ENCODE assay signal across 22 mouse cellular contexts in the genomic region with DNA sequence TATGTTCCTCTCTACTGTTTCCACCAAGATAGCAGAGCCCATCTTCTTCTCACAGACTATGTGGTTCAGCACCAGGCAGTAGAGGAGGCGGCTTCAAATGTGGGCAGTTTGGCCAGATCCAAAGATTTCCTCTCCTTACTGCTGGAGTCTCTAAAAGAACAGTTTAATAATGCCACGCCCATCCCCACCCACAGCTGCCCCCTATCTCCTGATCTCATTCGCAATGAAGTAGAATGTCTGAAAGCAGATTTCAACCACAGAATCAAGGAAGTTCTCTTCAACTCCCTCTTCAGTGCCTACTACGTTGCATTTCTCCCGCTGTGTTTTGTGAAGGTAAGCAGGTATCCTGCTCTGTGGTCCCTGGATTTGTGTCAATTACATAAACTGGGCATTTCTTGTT. TPM values are rescaled to one million over a fixed set of nuclear protein-coding genes. Genes with fewer than 3 reads are reported as not detected.
DNase-seq lines count a peak whose midpoint lies in the region; ATAC-seq and TF ChIP-seq lines count a peak whose summit lies in the region.
"Had no signal": no experiment of that assay in that cellular context is flagged by ENCODE, and none has a peak within 500 bp of the region (broad histone marks: within the 10 kb centered on the region; RNA-seq: fewer than 3 reads in every experiment).

No protein-coding gene starts in this region.

- ATAC-seq in megakaryocyte-erythroid progenitor cell, adult 5-6 weeks (replicated peaks; ENCODE audit: low FRiP score, low TSS enrichment, poor library complexity, severe bottlenecking) = peak; percentile 75
- ATAC-seq: CD4-positive, CD25-positive, alpha-beta regulatory T cell, adult 4 months; forebrain, embryonic 13.5 days; forebrain, postnatal 0 days; hindbrain, embryonic 16.5 days; inflammation-experienced regulatory T-cells, adult 6 months had no signal

- peaks cover 32% of the 10 kb centered on the region for H3K36me3 ChIP-seq in thymus, adult 2 months (ENCODE audit: control insufficient read depth, insufficient read depth, low read length)

- peaks cover 9% of the 10 kb centered on the region for H3K4me1 ChIP-seq in thymus, adult 2 months (replicated peaks; ENCODE audit: control insufficient read depth, insufficient read depth, low read length)
- H3K4me1 ChIP-seq: embryonic facial prominence, embryonic 10.5 days; forebrain, embryonic 13.5 days; heart, embryonic 12.5 days; hindbrain, embryonic 12.5 days had no signal

- no peak for TF ChIP-seq CTCF in thymus, adult 2 months (IDR thresholded peaks at IDR 0.05; ENCODE audit: borderline replicate concordance, control insufficient read depth, extremely low read depth, insufficient read depth, low read length, poor library complexity)

- no peak for TF ChIP-seq POLR2A in thymus, adult 2 months (IDR thresholded peaks at IDR 0.05; ENCODE audit: control insufficient read depth, extremely low read depth, insufficient read depth, low read length, poor library complexity)

- whole genome bisulfite sequencing in thymus, adult 2 months = 40% methylated on average over 5 of the region's 5 CpGs

- H3K4me3 ChIP-seq in thymus, adult 2 months (ENCODE audit: control insufficient read depth, insufficient read depth, low read length) = no peak overlapping the region
- H3K4me3 ChIP-seq: embryonic facial prominence, embryonic 10.5 days; forebrain, embryonic 13.5 days; gastrocnemius, adult 2 months; heart, embryonic 12.5 days; hindbrain, embryonic 12.5 days had no signal

- peak; percentile 18 for DNase-seq in thymus, adult 2 months
- no peak for DNase-seq in thymus, postnatal 0 days (ENCODE audit: low spot score)
- peak; percentile 11 for DNase-seq in CD4-positive helper T cell, adult 2 months (ENCODE audit: low read depth, low spot score)
- DNase-seq in MEL-GATA-1-ER (ENCODE audit: extremely low read depth, low read depth) = peak; percentile 59
- DNase-seq in frontal cortex, adult 2 months (ENCODE audit: extremely low spot score in 1 of 2, low spot score in 1 of 2) = no peak
- DNase-seq in kidney, postnatal 36 days = no peak
- DNase-seq: adrenal gland, adult 2 months; adrenal gland, postnatal 25 days; cerebellum, adult 18-20 months; cerebellum, adult 9-11 months; cerebellum, postnatal 36 days; forebrain, postnatal 0 days; gastrocnemius, adult 2 months; gastrocnemius, postnatal 36 days had no signal

- peak overlapping the region; percentile 86 for H3K27ac ChIP-seq in thymus, adult 2 months (ENCODE audit: control insufficient read depth, insufficient read depth, low read length)
- H3K27ac ChIP-seq: embryonic facial prominence, embryonic 10.5 days; forebrain, embryonic 13.5 days; gastrocnemius, adult 2 months; hindbrain, embryonic 12.5 days had no signal

- H3K27me3 ChIP-seq in thymus, adult 2 months (ENCODE audit: control insufficient read depth, insufficient read depth, low read length) = no peaks in the 10 kb centered on the region
- H3K27me3 ChIP-seq: forebrain, embryonic 13.5 days; heart, embryonic 12.5 days; hindbrain, embryonic 12.5 days had no signal

RNA-seq across cellular contexts. Expression of a gene that starts 26.7 kb away (rescaled TPM):
- polyA plus RNA-seq in thymus, adult 2 months (2012; rRNA removed) = 96.9 and 126 TPM in 2 replicates
- 47.5 and 56.5 TPM in 2 replicates for polyA plus RNA-seq in thymus, postnatal 0 days (2015; fragmentation: Nextera tagmentation; extraction: Ambion mirVana)
- total RNA-seq in megakaryocyte-erythroid progenitor cell, adult 5-6 weeks (2014; fragmentation: Nextera tagmentation) = 32.5 and 48.5 TPM in 2 replicates
- 23.8 and 51.7 TPM in 2 replicates for total RNA-seq in megakaryocyte-erythroid progenitor cell, adult 5-6 weeks (2017)
- 39.2 and 45.8 TPM in 2 replicates for polyA plus RNA-seq in frontal cortex, adult 2 months (2012; rRNA removed)

RNA-seq across cellular contexts. Expression of a gene that starts 35.1 kb away (rescaled TPM):
- 27.6 and 34.8 TPM in 2 replicates for polyA plus RNA-seq in thymus, adult 2 months (2012; rRNA removed)
- 25.3 and 28.4 TPM in 2 replicates for polyA plus RNA-seq in thymus, postnatal 0 days (2015; fragmentation: Nextera tagmentation; extraction: Ambion mirVana)
- total RNA-seq in megakaryocyte-erythroid progenitor cell, adult 5-6 weeks (2014; fragmentation: Nextera tagmentation) = 22.2 and 32.6 TPM in 2 replicates
- 21.9 and 23.2 TPM in 2 replicates for total RNA-seq in megakaryocyte-erythroid progenitor cell, adult 5-6 weeks (2017)
- polyA plus RNA-seq in frontal cortex, adult 2 months (2012; rRNA removed) = 50.5 and 51.8 TPM in 2 replicates

Comparison
In these comparisons a context has a peak if more than half of its experiments do, and no peak if none do; other contexts are left out.
1. DNase-seq: peak in thymus, adult 2 months (single experiment), CD4-positive helper T cell, adult 2 months (single experiment) and MEL-GATA-1-ER (single experiment); none in thymus, postnatal 0 days (single experiment), frontal cortex, adult 2 months (0 of 2) and kidney, postnatal 36 days (0 of 2).